Mouse (Mus musculus): Measurements from ENCODE around the gene Slc46a2. TPM values are rescaled to one million over a fixed set of nuclear protein-coding genes. Genes with fewer than 3 reads are reported as not detected.

Gene Slc46a2
- polyA plus RNA-seq, 1 experiment from 2014 or later = not detected

DNA sequence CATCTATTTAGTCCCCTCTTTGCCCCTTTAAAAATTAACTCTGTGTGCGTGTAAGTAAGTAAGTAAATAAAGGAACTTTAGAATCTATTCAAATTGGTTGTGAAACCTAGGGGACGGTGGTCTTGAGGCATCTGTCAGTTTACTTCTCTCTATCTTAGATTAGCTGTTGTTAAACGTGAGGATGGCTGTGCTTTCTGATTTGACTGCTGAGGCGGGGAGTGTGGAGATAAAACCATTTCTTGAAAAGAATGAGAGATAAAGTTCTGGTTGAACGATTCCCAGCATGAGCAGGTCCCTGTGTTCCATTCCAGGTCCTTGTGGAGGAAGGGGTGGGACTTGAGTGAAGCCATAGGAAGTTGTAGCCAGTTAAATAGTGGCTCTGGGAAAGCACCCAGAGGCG is 41.6 kb downstream of the Slc46a2 start:
- Histone ChIP-seq H3K27me3 (no peaks in the 10 kb centered on the region), H3K36me3 (0 out of 2 replicates have a peak, but pooled peaks cover 5% of the 10 kb centered on the region), H3K27ac (no peak overlapping the region), H3K4me3 (replicated peaks) (no peak overlapping the region), H3K9ac (no peak overlapping the region), H3K9me3 (replicated peaks) (no peaks in the 10 kb centered on the region), H3K4me1 (replicated peaks) (peaks cover 12% of the 10 kb centered on the region), H3K4me2 (no peak overlapping the region)
- ATAC-seq (ENCODE audit: low read depth) (no peak), DNase-seq (no peak)
- 18% methylated on average over 6 of the region's 6 CpGs for WGBS (ENCODE audit: insufficient replicate concordance)

DNA sequence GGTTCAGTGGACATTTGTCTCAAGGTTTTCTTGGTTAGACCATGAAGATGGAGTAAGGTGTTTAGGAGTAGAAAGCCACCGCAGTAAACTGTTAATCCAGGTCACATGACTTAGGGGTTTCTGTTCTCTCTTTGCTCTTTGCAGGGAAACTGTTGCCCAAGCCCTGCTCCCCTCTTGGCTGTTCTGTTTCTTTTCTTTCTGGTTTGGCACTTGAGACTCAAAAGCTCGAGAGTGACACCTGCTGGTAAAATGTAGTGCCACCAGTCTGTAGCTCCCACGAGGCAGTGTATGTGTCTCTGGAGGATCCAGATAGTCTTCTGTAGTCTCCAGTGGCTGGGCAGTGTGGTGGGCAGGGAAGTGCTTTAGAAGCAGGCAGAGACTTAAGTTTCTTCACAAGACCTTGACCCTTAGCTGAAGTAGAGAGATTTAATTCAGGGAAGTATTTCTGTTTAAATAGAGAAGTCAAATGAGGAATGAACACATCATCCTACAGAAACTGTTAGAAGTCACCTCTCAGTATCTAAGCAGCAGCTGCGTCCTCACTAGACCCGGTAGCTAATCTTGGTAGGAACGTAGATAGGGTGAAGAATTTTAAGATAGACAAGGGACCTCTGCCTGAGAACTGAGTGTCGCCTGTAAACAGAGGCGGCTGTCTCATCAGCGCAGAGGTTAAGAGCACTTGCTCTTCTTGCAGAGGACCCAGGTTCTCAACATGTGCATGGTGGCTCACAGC is 43.8 kb downstream of the Slc46a2 start:
- DNase-seq (peak; percentile 43), ATAC-seq (ENCODE audit: low read depth) (peak; percentile 43; the same call in 1 of the 2 replicates)
- H3K4me3 ChIP-seq (replicated peaks) = no peak overlapping the region
- peaks cover 12% of the 10 kb centered on the region for H3K4me1 ChIP-seq (replicated peaks)
- no peak overlapping the region for H3K4me2 ChIP-seq
- H3K27me3 ChIP-seq = no peaks in the 10 kb centered on the region
- no peak overlapping the region for H3K9ac ChIP-seq
- 0 out of 2 replicates have a peak, but pooled peaks cover 5% of the 10 kb centered on the region for H3K36me3 ChIP-seq
- no peaks in the 10 kb centered on the region for H3K9me3 ChIP-seq (replicated peaks)
- 35% methylated on average over 9 of the region's 9 CpGs for WGBS (ENCODE audit: insufficient replicate concordance)
- no peak overlapping the region for H3K27ac ChIP-seq

DNA sequence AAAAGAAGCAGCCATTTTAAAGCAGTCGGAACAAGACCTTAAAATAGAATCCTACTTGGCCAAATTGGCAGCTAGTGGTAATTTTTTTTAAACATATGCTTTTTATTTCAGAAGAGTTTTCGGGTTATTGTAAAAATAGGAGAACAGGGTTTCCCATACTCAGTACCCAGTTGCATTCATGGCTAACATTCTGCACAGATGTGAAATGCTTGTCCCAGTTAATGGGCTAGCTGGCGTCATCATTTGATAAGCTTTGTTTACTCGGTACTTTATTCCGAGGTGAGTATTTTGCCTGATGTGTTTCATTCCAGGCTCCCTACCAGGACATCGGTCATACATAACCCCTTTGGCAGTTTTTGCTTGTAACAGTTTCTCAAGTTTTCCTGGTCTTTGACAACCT is 44.4 kb downstream of the Slc46a2 start:
- 0 out of 2 replicates have a peak, but pooled peaks cover 5% of the 10 kb centered on the region for H3K36me3 ChIP-seq
- no peaks in the 10 kb centered on the region for H3K27me3 ChIP-seq
- no peaks in the 10 kb centered on the region for H3K9me3 ChIP-seq (replicated peaks)
- peaks cover 12% of the 10 kb centered on the region for H3K4me1 ChIP-seq (replicated peaks)
- no peak overlapping the region for H3K9ac ChIP-seq
- H3K27ac ChIP-seq = no peak overlapping the region
- no peak for DNase-seq
- 77% methylated on average over 6 of the region's 6 CpGs for WGBS (ENCODE audit: insufficient replicate concordance)
- H3K4me2 ChIP-seq = no peak overlapping the region
- no peak for ATAC-seq (ENCODE audit: low read depth)
- H3K4me3 ChIP-seq (replicated peaks) = no peak overlapping the region

DNA sequence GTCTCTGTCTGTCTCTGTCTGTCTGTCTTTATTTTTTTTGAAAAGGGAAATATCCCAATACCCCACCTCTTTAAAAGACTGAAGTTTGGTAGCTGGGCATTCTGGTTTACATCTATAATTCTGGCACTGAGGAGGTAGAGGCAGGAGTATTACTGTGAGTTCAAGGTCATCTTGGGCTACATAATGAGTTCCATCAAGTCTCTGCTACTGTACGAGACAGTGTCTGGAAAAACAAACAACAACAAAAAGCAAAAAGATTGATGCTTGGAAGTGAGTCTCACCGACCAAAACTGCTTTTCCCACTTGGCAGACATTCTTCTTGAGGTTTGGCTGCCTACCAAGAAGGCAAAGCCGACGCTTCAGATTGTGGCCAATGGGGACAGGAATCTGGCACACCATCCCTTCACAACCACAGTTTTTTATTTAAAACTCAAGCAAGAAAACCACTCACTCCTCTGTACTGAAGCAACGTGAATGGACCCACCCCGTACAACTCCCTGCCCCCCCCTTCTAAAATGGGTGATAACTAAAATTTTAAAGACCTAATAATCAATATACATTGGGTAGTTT is 45.3 kb downstream of the Slc46a2 start:
- Histone ChIP-seq H3K9ac (no peak overlapping the region), H3K27ac (no peak overlapping the region), H3K36me3 (0 out of 2 replicates have a peak, but pooled peaks cover 5% of the 10 kb centered on the region), H3K4me3 (replicated peaks) (no peak overlapping the region), H3K4me2 (no peak overlapping the region), H3K27me3 (no peaks in the 10 kb centered on the region), H3K4me1 (replicated peaks) (peaks cover 15% of the 10 kb centered on the region), H3K9me3 (replicated peaks) (no peaks in the 10 kb centered on the region)
- WGBS (ENCODE audit: insufficient replicate concordance) = 69% methylated on average over 6 of the region's 6 CpGs
- no peak for ATAC-seq (ENCODE audit: low read depth)
- no peak for DNase-seq

DNA sequence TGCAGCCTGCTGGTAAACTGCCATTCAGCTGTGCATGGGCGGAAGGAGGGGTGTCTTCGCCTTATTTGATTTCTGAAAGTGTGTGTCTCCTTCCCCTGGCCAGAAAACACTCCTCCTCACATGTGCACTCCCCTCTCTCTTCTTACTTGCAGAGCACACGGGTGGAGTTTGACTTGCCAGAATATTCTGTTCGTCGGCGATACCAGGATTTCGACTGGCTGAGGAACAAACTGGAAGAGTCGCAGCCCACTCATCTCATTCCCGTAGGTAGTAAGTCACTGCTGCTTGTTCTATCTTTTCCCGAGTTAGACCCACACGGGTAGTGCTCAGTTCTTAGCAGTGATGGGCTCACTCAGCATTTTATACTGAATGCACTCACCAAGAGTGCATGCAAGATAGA is 46.8 kb downstream of the Slc46a2 start:
- Histone ChIP-seq H3K27ac (no peak overlapping the region), H3K4me1 (replicated peaks) (peaks cover 20% of the 10 kb centered on the region), H3K36me3 (0 out of 2 replicates have a peak, but pooled peaks cover 5% of the 10 kb centered on the region), H3K4me3 (replicated peaks) (no peak overlapping the region), H3K9ac (no peak overlapping the region), H3K27me3 (no peaks in the 10 kb centered on the region), H3K4me2 (no peak overlapping the region), H3K9me3 (replicated peaks) (no peaks in the 10 kb centered on the region)
- DNase-seq (no peak), ATAC-seq (ENCODE audit: low read depth) (no peak)
- 81% methylated on average over 11 of the region's 11 CpGs for WGBS (ENCODE audit: insufficient replicate concordance)

DNA sequence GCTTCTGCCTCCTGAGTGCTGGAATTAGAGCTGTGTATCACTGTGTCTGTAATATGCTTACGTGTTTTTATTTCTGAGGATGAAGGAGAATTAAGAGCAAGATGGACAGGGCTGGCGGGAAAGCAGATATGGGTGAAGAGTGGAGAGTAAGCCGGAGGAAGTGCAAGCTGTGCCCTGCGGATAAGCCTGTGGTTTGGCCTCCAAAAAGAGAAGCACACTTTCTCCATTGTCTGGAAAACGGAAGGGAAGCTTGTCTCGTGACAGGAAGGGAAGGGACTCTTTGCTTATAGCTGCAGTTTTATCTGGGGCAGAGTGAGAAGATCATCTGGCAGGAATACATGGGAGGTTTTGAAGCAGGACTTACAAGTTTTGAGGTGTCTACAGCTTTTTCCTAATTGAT is 51.0 kb downstream of the Slc46a2 start:
- peak overlapping the region; percentile 61 for H3K27ac ChIP-seq
- peaks cover 20% of the 10 kb centered on the region for H3K4me1 ChIP-seq (replicated peaks)
- H3K4me2 ChIP-seq = peak overlapping the region; percentile 37
- whole genome bisulfite sequencing (ENCODE audit: insufficient replicate concordance) = 14% methylated on average over 6 of the region's 6 CpGs
- peak overlapping the region; percentile 28; the same call in 1 of the 2 replicates for H3K9ac ChIP-seq
- H3K27me3 ChIP-seq = no peaks in the 10 kb centered on the region
- H3K36me3 ChIP-seq = 0 out of 2 replicates have a peak, but pooled peaks cover 5% of the 10 kb centered on the region
- no peak overlapping the region for H3K4me3 ChIP-seq (replicated peaks)
- DNase-seq = peak; percentile 24
- H3K9me3 ChIP-seq (replicated peaks) = no peaks in the 10 kb centered on the region
- peak; percentile 82 for ATAC-seq (ENCODE audit: low read depth)

DNA sequence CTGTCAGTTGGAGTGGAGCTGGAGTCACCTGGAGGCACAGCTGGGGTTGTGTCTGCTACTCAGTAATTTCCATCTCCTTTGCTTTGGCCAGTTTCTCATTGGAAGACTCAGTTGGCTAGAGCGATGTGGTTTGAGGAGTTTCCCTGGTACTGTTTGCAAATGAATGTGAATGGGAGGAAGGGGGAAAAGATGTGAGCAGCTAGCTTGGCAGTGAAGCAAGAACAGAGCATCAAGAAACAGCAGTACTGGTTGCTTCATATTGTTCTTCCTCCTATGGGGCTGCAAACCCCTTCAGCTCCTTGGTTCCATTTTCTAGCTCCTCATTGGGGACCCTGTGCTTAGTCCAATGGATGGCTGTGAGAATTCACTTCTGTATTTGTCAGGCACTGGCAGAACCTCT is 52.5 kb downstream of the Slc46a2 start:
- no peak overlapping the region for H3K4me3 ChIP-seq (replicated peaks)
- H3K9me3 ChIP-seq (replicated peaks) = no peaks in the 10 kb centered on the region
- H3K4me1 ChIP-seq (replicated peaks) = peaks cover 20% of the 10 kb centered on the region
- no peak for ATAC-seq (ENCODE audit: low read depth)
- 69% methylated on average over 1 of the region's 1 CpGs for WGBS (ENCODE audit: insufficient replicate concordance)
- H3K36me3 ChIP-seq = 0 out of 2 replicates have a peak, but pooled peaks cover 5% of the 10 kb centered on the region
- H3K9ac ChIP-seq = no peak overlapping the region
- no peak overlapping the region for H3K4me2 ChIP-seq
- DNase-seq = no peak
- H3K27ac ChIP-seq = no peak overlapping the region; the same call in 1 of the 2 replicates
- H3K27me3 ChIP-seq = no peaks in the 10 kb centered on the region

DNA sequence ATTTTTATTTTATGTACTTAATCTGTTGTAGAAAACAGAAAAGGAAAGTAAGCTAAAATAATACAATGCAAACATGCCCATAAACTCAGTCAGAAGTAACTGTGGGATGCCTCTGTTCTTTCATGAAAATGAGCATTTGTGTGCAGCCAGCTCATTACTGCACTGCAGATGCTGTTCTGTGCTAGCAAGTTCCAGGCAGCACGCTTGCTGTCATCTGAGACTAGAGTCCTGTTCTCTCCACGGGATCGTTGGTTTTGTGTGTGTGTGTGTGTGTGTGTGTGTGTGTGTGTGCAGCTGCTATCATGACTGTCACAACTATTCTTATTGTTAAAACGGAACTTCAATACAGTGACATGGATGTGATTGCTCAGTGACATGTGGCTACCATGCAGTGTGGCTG is 53.0 kb downstream of the Slc46a2 start:
- 44% methylated on average over 4 of the region's 4 CpGs for WGBS (ENCODE audit: insufficient replicate concordance)
- ATAC-seq (ENCODE audit: low read depth) (no peak), DNase-seq (no peak)
- H3K4me2 ChIP-seq = no peak overlapping the region
- no peaks in the 10 kb centered on the region for H3K27me3 ChIP-seq
- H3K4me3 ChIP-seq (replicated peaks) = no peak overlapping the region
- H3K27ac ChIP-seq = no peak overlapping the region
- H3K4me1 ChIP-seq (replicated peaks) = peaks cover 20% of the 10 kb centered on the region
- H3K36me3 ChIP-seq = 0 out of 2 replicates have a peak, but pooled peaks cover 5% of the 10 kb centered on the region
- no peaks in the 10 kb centered on the region for H3K9me3 ChIP-seq (replicated peaks)
- H3K9ac ChIP-seq = no peak overlapping the region

DNA sequence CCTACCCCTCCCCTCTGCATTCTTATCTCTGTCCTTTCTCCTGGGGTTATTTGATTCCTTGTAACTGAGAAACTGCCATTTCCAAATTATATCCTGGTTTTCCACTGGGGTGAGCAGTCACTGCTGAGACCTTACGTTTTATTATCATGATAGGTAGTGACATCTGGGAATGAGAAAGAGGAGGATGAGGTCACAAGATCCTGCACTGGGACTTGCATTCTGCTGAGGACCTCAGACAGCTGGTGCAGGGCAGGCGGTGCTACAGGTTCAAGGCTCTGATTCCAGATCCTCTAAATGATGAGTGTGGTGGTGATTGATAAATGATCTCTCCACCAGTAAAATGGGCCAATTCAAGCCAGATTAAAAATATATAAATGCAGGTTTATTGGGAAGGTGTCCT is 54.4 kb downstream of the Slc46a2 start:
- peaks cover 20% of the 10 kb centered on the region for H3K4me1 ChIP-seq (replicated peaks)
- no peaks in the 10 kb centered on the region for H3K9me3 ChIP-seq (replicated peaks)
- no peak overlapping the region for H3K4me2 ChIP-seq
- H3K9ac ChIP-seq = no peak overlapping the region
- DNase-seq (no peak), ATAC-seq (ENCODE audit: low read depth) (no peak)
- no peak overlapping the region for H3K27ac ChIP-seq
- H3K4me3 ChIP-seq (replicated peaks) = no peak overlapping the region
- WGBS (ENCODE audit: insufficient replicate concordance) = 69% methylated on average over 2 of the region's 2 CpGs
- H3K27me3 ChIP-seq = no peaks in the 10 kb centered on the region
- 0 out of 2 replicates have a peak, but pooled peaks cover 5% of the 10 kb centered on the region for H3K36me3 ChIP-seq

DNA sequence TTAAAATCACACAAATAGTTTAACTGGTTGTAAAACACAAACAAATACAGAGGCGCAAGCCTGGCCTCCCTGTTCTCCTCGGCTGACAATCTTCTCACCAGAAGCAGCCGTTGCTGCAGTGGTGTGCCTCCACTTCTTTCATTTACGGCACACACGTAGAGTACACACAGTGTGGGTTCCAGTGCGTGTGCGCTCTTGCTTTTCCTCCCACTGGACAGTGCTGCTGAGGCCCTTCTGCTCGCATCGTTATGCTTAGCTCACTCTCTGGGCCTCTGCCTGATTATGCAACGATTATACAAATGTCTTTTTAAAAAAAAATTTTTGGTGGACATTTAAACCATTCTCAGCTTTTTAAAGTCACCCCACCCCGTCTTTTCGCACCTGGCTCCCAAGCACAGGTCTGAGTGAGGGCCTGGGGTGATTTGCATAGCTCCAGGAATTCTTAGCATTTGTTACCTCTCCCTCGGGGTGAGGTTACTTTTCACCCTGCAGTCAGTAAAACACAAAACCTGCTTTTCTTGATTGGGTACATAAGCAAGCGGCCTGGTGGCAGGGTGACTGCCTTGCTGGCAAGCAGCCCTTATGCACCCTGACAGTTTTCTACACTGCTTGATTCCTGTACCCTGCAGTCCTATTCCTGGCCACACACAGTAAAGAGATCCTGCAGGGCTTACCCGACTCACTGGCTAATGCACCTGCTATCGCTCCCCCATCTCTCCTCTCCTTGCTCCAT is 55.0 kb downstream of the Slc46a2 start:
- DNase-seq (no peak), ATAC-seq (ENCODE audit: low read depth) (no peak)
- H3K27ac ChIP-seq = no peak overlapping the region

More for the DNA sequence above, 55.0 kb downstream of the Slc46a2 start:
- H3K36me3 ChIP-seq = 0 out of 2 replicates have a peak, but pooled peaks cover 5% of the 10 kb centered on the region
- H3K4me3 ChIP-seq (replicated peaks) = no peak overlapping the region
- H3K4me1 ChIP-seq (replicated peaks) = peaks cover 19% of the 10 kb centered on the region
- no peaks in the 10 kb centered on the region for H3K27me3 ChIP-seq
- WGBS (ENCODE audit: insufficient replicate concordance) = 70% methylated on average over 16 of the region's 16 CpGs
- H3K9me3 ChIP-seq (replicated peaks) = no peaks in the 10 kb centered on the region
- no peak overlapping the region for H3K4me2 ChIP-seq
- H3K9ac ChIP-seq = no peak overlapping the region
